Mouse (Mus musculus) G1E (cell line): ENCODE measurements at regions not wholly inside any gene's neighbourhood (a gene's known extent, or its start where the extent isn't known, plus 50 kb on each side); places are given as distances from the start of the nearest gene placed in this dataset.

Experiments
- CTCF ChIP-seq: IDR thresholded peaks from 2 replicates; pipeline ENCODE4 v1.5.1; 2012; ENCODE audit warnings: low read depth, low read length, inconsistent platforms, mixed read lengths
- GATA1 ChIP-seq: IDR thresholded peaks from 2 replicates; pipeline ENCODE4 v1.6.1; 2012; ENCODE audit warnings: borderline replicate concordance, low read length, inconsistent platforms, mixed read lengths
- TAL1 ChIP-seq: conservative IDR thresholded peaks from 2 replicates; pipeline ENCODE4 v1.6.1; 2012; ENCODE audit warnings: low read depth, low read length, inconsistent platforms, mixed read lengths

DNA sequence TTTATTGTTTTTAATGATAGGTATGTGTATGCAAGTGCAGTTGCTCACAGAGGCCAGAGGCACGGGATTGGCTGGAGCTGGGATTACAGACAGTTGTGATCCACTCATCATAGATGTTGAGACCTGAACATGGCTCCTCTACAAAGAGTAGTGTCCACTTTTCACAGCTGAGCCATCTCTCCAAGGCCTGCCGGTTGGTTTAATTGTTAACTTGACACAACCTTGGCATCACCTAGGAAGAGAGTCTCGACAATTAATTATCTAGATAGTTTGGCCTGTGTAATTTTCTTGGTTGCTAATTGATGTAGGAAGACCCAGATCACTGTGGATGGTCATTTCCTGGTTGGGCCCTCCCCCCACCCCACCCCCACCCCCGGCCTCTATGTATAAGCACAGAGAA, 111.1 kb upstream of the Kit start:
- TF ChIP-seq GATA1 = no peak
- no peak for TF ChIP-seq CTCF
- TF ChIP-seq TAL1 = no peak
